Comparison of ENCODE assay signal across 24 mouse cellular contexts in genomic region chr5:64716551-64716950, GRCm38 (mm10).
DNase-seq lines count a peak whose midpoint lies in the region; ATAC-seq and TF ChIP-seq lines count a peak whose summit lies in the region.
"Had no signal": no experiment of that assay in that cellular context is flagged by ENCODE, and none has a peak within 500 bp of the region (broad histone marks: within the 10 kb centered on the region; RNA-seq: fewer than 3 reads in every experiment).

No protein-coding gene starts in this region.

- no peaks in the 10 kb centered on the region for H3K27me3 ChIP-seq in heart, embryonic 10.5 days (ENCODE audit: insufficient read depth, poor library complexity, severe bottlenecking)
- no peaks in the 10 kb centered on the region for H3K27me3 ChIP-seq in liver, embryonic 11.5 days (replicated peaks; ENCODE audit: control insufficient read depth, insufficient read depth, low read length)
- no peaks in the 10 kb centered on the region for H3K27me3 ChIP-seq in liver, postnatal 0 days (ENCODE audit: insufficient read depth, low read length)
- no peaks in the 10 kb centered on the region for H3K27me3 ChIP-seq in liver, embryonic 12.5 days (replicated peaks)
- H3K27me3 ChIP-seq: forebrain, embryonic 12.5 days; intestine, embryonic 15.5 days had no signal

- peak; percentile 23 to 31 for DNase-seq in heart, adult 9 months (ENCODE audit: low spot score in 2 of 2)
- DNase-seq in heart, embryonic 10.5 days (ENCODE audit: low spot score) = no peak
- no peak for DNase-seq in liver, embryonic 11.5 days (ENCODE audit: low spot score)
- no peak for DNase-seq in liver, postnatal 0 days
- no peak for DNase-seq in cerebellum, postnatal 25 days
- DNase-seq in layer of hippocampus, adult 8-10 months (ENCODE audit: low spot score in 2 of 2) = no peak
- no peak for DNase-seq in gastrocnemius, postnatal 4 days (ENCODE audit: low spot score in 2 of 2)
- DNase-seq: adrenal gland, postnatal 36 days; cerebellum, adult 11 months; cerebellum, postnatal 10 days; kidney, adult 9 months; kidney, postnatal 14 days; lung, postnatal 4 days; thymus, adult 18-20 months; thymus, postnatal 36 days had no signal

- H3K27ac ChIP-seq in heart, embryonic 10.5 days = no peak overlapping the region
- H3K27ac ChIP-seq in liver, embryonic 11.5 days (ENCODE audit: low read depth, low read length) = peak overlapping the region; percentile 25; the same call in 1 of the 2 replicates
- no peak overlapping the region for H3K27ac ChIP-seq in liver, postnatal 0 days (ENCODE audit: low read depth)
- H3K27ac ChIP-seq in liver, embryonic 12.5 days = peak overlapping the region; percentile 36
- H3K27ac ChIP-seq: forebrain, embryonic 12.5 days; intestine, embryonic 15.5 days; limb, embryonic 10.5 days; liver, embryonic 14.5 days; midbrain, embryonic 10.5 days had no signal

- no peak overlapping the region for H3K4me3 ChIP-seq in heart, embryonic 10.5 days
- H3K4me3 ChIP-seq in liver, embryonic 11.5 days (ENCODE audit: low read depth, low read length) = no peak overlapping the region
- no peak overlapping the region for H3K4me3 ChIP-seq in liver, postnatal 0 days (ENCODE audit: low read depth, low read length)
- H3K4me3 ChIP-seq in liver, embryonic 12.5 days = no peak overlapping the region
- H3K4me3 ChIP-seq: forebrain, embryonic 12.5 days; hindbrain, embryonic 10.5 days; intestine, embryonic 15.5 days; limb, embryonic 10.5 days; midbrain, embryonic 10.5 days had no signal

- H3K9me3 ChIP-seq in heart, embryonic 10.5 days = no peaks in the 10 kb centered on the region
- H3K9me3 ChIP-seq in liver, embryonic 11.5 days (ENCODE audit: control insufficient read depth, low read length) = no peaks in the 10 kb centered on the region
- no peaks in the 10 kb centered on the region for H3K9me3 ChIP-seq in liver, postnatal 0 days (ENCODE audit: low read length)
- no peaks in the 10 kb centered on the region for H3K9me3 ChIP-seq in liver, embryonic 12.5 days (replicated peaks)
- H3K9me3 ChIP-seq: forebrain, embryonic 12.5 days; G1E; intestine, embryonic 15.5 days; limb, embryonic 10.5 days had no signal

- TF ChIP-seq EP300 in liver, postnatal 0 days (IDR thresholded peaks at IDR 0.05; ENCODE audit: low read depth) = no peak

- no peak for TF ChIP-seq CTCF in liver, postnatal 0 days (IDR thresholded peaks at IDR 0.05; ENCODE audit: low read depth)

- H3K9ac ChIP-seq in liver, embryonic 11.5 days (ENCODE audit: low read depth, low read length) = no peak overlapping the region
- H3K9ac ChIP-seq in liver, postnatal 0 days (replicated peaks) = no peak overlapping the region
- 0 out of 2 replicates have a peak overlapping the region, but pooled peaks have one; percentile 7 for H3K9ac ChIP-seq in liver, embryonic 12.5 days
- H3K9ac ChIP-seq: forebrain, embryonic 12.5 days; intestine, embryonic 15.5 days; liver, embryonic 14.5 days had no signal

- no peak overlapping the region for H3K4me2 ChIP-seq in liver, embryonic 11.5 days
- no peak overlapping the region for H3K4me2 ChIP-seq in liver, postnatal 0 days (ENCODE audit: low read depth, low read length)
- no peak overlapping the region for H3K4me2 ChIP-seq in liver, embryonic 12.5 days
- H3K4me2 ChIP-seq: forebrain, embryonic 12.5 days; intestine, embryonic 15.5 days had no signal

- 70% methylated on average over 4 of the region's 4 CpGs for WGBS in heart, embryonic 10.5 days
- WGBS in liver, embryonic 11.5 days = 61% methylated on average over 4 of the region's 4 CpGs
- 66% methylated on average over 4 of the region's 4 CpGs for WGBS in liver, postnatal 0 days (ENCODE audit: insufficient replicate concordance)
- WGBS in liver, embryonic 12.5 days (ENCODE audit: insufficient replicate concordance) = 48% methylated on average over 4 of the region's 4 CpGs

- ATAC-seq in liver, embryonic 11.5 days (replicated peaks; ENCODE audit: low FRiP score) = 0 out of 2 replicates have a peak, but pooled peaks have one; percentile 12
- ATAC-seq in liver, postnatal 0 days = no peak
- ATAC-seq in liver, embryonic 12.5 days = no peak
- ATAC-seq: hindbrain, embryonic 16.5 days; intestine, embryonic 15.5 days had no signal

- peaks cover 8% of the 10 kb centered on the region for H3K4me1 ChIP-seq in heart, embryonic 10.5 days
- H3K4me1 ChIP-seq in liver, embryonic 11.5 days (replicated peaks; ENCODE audit: control insufficient read depth, insufficient read depth, low read length) = peaks cover 24% of the 10 kb centered on the region
- peaks cover 12% of the 10 kb centered on the region for H3K4me1 ChIP-seq in liver, postnatal 0 days (ENCODE audit: insufficient read depth)
- peaks cover 52% of the 10 kb centered on the region for H3K4me1 ChIP-seq in liver, embryonic 12.5 days
- H3K4me1 ChIP-seq: intestine, embryonic 15.5 days had no signal

- H3K36me3 ChIP-seq in heart, embryonic 10.5 days = no peaks in the 10 kb centered on the region
- no peaks in the 10 kb centered on the region for H3K36me3 ChIP-seq in liver, embryonic 11.5 days (ENCODE audit: control insufficient read depth, insufficient read depth, low read length)
- no peaks in the 10 kb centered on the region for H3K36me3 ChIP-seq in liver, postnatal 0 days (replicated peaks; ENCODE audit: insufficient read depth, low read length)
- H3K36me3 ChIP-seq in liver, embryonic 12.5 days = no peaks in the 10 kb centered on the region
- H3K36me3 ChIP-seq: forebrain, embryonic 12.5 days; G1E; hindbrain, embryonic 10.5 days; intestine, embryonic 15.5 days; limb, embryonic 10.5 days; midbrain, embryonic 10.5 days had no signal

Comparison
In these comparisons a context has a peak if more than half of its experiments do, and no peak if none do; other contexts are left out.
1. DNase-seq: peak in heart, adult 9 months (2 of 2); none in heart, embryonic 10.5 days (single experiment), liver, embryonic 11.5 days (single experiment), liver, postnatal 0 days (single experiment), cerebellum, postnatal 25 days (0 of 2), layer of hippocampus, adult 8-10 months (0 of 2) and gastrocnemius, postnatal 4 days (0 of 2).
2. H3K27ac ChIP-seq: peak in liver, embryonic 11.5 days (single experiment) and liver, embryonic 12.5 days (single experiment); none in heart, embryonic 10.5 days (single experiment) and liver, postnatal 0 days (single experiment).